Mouse (Mus musculus) large intestine, adult 2 months (tissue): ENCODE results near the gene St3gal5. TPM values are rescaled to one million over a fixed set of nuclear protein-coding genes. Genes with fewer than 3 reads are reported as not detected.
"Not testable (repeated sequence)": the region's sequence is repeated elsewhere in the genome, so short reads cannot be mapped to it uniquely, and the experiment has no call there.

Source experiments
- DNase-seq: peaks from one replicate; pipeline ENCODE4 v3.0.0-alpha.2; 2012; ENCODE audit warnings: low read depth, low spot score
- WGBS: fragments of 180-500 bp; shearing (Covaris S2); methylation state at CpG from one replicate; pipeline ENCODE4 v1.1.7; 2018; 5-methylcytosine and 5-hydroxymethylcytosine counted together
- polyA plus RNA-seq: library from polyadenylated mRNA; depleted of rRNA; stranded (reverse); fragments of >200 nt; gene quantifications from 2 replicates; pipeline ENCODE4 v1.2.3, GENCODE M21; 2012; rRNA removed

St3gal5 gene
- polyA plus RNA-seq: 2.6 and 3.2 TPM in 2 replicates

DNA sequence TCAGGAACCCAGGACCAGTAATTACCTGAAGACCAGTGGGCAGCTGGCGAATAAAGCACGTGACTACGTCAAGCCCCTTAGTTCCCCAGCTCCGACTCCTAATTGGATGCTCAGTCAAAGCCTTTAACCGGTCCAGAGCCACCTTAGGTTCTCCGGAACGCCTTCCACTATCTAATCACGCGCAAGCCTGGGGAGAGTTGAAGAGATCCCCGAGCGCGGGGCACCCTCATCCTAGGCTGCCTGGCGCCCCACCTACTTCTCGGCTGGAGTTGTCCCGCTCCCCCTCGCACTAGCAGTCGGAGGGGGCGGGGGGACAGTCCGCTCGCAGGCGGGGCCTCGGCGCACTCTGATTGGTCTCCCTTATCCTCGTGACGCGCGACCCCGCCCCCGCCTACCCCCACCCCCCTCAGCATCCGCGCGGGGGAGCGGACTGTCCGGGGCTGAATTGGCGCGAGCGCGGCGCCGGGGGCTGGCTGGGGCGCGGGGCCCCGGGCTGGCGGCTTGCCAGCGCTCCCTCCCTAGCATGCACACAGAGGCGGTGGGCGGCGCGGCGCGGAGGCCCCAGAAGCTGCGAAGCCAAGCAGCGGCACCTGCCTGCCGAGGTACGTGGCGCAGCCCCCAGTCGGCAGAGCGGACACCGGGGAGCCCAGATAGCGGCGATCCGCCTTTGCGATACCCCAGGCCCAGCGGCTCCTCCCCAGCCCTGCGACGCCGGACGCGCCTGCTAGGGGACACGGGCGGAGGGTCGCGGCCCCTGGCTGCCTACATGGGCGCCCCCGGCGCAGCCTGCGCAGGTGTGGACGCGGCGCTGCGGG is at the start of gene St3gal5:
St3gal5 (plus strand) TSS at position 412 of the 815 bp plus-strand sequence.
- 1% methylated on average over 70 of the region's 81 CpGs for WGBS
- DNase-seq: no peak

GRCm38 (mm10) chr6:72048643-72049042 is 48.7 kb upstream of the St3gal5 start:
- DNase-seq: no peak
- 96% methylated on average over 5 of the region's 5 CpGs for WGBS

- 71% methylated on average over 6 of the region's 6 CpGs for WGBS
- no peak for DNase-seq
Measured at GRCm38 (mm10) chr6:72049941-72050340, 47.5 kb upstream of the St3gal5 start.

GRCm38 (mm10) chr6:72050827-72051226 is 46.6 kb upstream of the St3gal5 start:
- 76% methylated on average over 7 of the region's 7 CpGs for WGBS
- DNase-seq: no peak

DNA sequence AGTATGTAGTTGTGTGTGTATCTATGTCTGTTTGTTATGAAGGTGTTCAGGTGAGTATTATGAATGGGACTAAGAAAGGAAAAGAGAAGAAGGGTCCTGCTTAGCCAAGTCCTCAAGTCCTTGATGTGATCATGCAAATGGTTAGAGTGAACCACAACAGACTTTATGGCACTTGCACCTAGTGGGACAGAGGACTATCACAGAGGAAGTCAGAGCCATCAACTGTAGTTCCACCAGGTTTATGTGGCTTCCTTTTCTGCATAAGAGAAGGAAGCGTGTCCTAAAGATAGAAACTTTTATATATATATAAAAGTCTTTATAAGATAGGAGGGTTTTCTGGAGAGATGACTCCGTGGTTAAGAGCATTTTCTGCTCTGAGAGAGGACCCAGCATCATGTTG is 46.1 kb upstream of the St3gal5 start:
- DNase-seq: no peak
- WGBS: 59% methylated on average over 2 of the region's 2 CpGs

DNA sequence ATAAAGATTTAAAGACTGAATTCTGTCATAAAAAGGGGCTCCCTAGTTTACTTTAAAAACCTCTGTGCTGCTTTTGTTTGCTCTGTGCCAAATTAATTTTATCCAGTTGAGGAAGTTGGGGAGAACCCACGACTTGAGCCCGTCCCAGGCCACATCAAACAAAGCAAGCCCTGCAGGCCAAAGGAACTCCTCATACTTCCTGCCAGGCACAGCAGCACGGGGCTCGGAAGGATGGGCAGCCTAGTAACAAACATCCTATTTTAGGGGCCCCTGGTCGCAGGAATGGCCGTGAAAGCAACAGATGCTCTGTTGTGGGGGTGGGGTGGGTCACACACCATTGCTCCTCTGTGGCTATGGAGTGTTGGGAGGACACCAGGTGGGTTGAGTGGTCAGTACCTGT is 45.6 kb upstream of the St3gal5 start:
- DNase-seq: no peak
- WGBS: 30% methylated on average over 6 of the region's 6 CpGs

DNA sequence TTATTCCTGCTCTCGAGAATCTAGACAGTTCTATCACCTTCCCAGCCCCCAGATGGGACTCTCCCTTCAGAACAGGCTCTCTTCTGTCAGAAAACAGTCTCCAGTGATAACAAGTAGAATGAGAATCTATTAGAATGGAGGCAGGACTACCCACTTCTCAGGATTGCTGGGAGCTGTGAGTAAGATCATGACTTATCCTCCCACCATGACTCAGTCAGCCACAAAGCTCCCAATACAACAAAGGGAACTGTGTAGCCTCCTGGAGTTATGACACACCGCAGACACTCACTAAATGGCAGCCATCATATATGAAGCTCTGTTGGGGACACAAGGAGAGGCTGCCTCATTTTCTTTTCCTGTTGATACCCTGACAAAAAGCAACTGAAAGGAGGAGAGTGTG is 40.8 kb upstream of the St3gal5 start:
- DNase-seq: no peak
- 78% methylated on average over 2 of the region's 2 CpGs for WGBS

DNA sequence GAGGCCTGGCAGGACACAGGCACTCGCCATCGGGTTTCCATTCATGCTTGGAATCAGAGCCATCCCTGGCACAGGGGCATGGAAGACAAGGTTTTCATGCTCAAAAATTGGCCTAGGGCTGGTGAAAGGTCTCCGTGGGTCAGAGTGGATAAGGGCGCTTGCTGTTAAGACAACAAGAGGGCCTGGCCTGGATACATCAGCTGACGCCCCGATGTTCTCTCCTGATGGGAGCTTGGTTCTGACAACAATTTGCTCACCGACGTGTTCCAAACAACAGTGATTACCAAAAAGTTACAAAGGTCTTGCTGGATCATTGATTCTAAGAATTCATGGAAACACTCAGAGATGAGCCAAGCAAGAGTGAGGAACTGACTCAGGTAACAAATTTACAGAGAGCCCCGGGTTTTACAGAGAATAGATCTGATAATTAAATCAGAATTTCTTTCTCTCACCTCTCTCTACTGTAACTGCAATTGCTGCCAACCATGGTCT is 38.9 kb upstream of the St3gal5 start:
- DNase-seq: no peak
- 91% methylated on average over 9 of the region's 9 CpGs for WGBS

DNA sequence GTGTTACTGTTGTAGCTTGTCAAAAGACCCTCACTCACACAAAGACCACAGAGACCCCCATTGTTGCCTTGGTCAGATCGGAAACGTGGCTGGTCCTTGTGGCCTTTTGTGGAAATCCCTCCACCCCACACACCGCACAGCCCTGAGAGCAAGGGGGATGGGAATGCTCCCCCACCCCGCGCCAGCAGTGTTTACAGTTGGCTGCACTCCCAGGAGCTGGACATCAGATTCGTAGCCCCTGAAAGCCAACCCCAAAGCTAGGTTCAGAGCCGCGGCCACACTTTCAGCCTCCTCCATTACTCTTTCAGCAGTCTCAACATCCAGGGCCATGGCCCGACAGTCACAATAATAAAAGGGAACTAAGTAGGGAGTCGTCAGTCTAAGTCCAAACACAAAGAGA is 36.7 kb upstream of the St3gal5 start:
- WGBS: 57% methylated on average over 10 of the region's 10 CpGs
- not testable (repeated sequence) for DNase-seq

GRCm38 (mm10) chr6:72063718-72064117 is 33.7 kb upstream of the St3gal5 start:
- no peak for DNase-seq
- 82% methylated on average over 6 of the region's 6 CpGs for WGBS

DNA sequence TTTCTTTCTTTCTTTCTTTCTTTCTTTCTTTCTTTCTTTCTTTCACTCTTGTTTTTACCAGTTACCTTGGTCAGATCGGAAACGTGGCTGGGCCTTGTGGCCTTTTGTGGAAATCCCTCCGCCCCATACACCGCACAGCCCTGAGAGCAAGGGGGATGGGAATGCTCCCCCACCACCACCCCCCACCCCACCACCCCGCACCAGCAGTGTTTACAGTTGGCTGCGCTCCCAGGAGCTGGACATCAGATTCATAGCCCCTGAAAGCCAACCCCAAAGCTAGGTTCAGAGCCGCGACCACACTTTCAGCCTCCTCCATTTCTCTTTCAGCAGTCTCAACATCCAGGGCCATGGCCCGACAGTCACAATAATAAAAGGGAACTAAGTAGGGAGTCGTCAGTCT is 31.4 kb upstream of the St3gal5 start:
- no peak for DNase-seq
- WGBS: 58% methylated on average over 10 of the region's 10 CpGs

GRCm38 (mm10) chr6:72068436-72068835 is 29.0 kb upstream of the St3gal5 start:
- WGBS: 88% methylated on average over 4 of the region's 4 CpGs
- no peak for DNase-seq

DNA sequence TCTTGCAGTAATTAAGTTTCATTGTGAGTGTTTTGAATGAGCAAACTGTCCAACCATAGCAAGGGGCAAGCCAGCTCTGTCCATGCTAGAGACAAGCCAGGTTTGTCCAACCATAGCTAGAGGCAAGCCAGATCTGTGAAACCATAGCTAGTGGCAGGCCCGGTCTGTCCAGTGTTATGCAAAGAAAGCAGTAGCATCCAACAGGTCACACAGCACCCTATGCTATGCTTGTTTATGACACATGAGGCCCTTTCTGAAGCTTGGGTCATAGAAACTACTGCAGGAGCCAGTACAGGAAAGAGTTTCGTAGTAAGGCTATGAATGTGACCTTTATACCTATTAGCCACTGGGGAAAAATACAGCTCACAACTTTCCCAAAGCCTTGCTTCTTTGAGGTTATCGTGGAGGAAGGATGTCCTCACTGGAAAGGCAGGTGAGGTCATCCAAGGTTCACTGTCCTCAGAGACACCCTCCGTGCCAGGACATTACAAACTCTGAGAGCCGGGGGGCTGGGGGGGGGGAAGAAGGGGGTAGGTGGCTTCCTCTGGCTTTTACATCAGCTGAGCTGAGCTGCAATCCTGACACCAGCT is 26.0 kb upstream of the St3gal5 start:
- DNase-seq: no peak
- 46% methylated on average over 5 of the region's 5 CpGs for WGBS

- WGBS: 92% methylated on average over 4 of the region's 4 CpGs
- DNase-seq: no peak
Measured at GRCm38 (mm10) chr6:72073781-72074180, 23.6 kb upstream of the St3gal5 start.

GRCm38 (mm10) chr6:72076512-72076911 is 20.9 kb upstream of the St3gal5 start:
- 55% methylated on average over 9 of the region's 9 CpGs for WGBS
- no peak for DNase-seq

- no peak for DNase-seq
Measured at GRCm38 (mm10) chr6:72078178-72078577, 19.2 kb upstream of the St3gal5 start.

GRCm38 (mm10) chr6:72081318-72082024 is 15.9 kb upstream of the St3gal5 start:
- 83% methylated on average over 13 of the region's 13 CpGs for WGBS
- DNase-seq: no peak

More at GRCm38 (mm10) chr6:72078178-72078577, 19.2 kb upstream of the St3gal5 start:
- WGBS: 56% methylated on average over 5 of the region's 5 CpGs

DNA sequence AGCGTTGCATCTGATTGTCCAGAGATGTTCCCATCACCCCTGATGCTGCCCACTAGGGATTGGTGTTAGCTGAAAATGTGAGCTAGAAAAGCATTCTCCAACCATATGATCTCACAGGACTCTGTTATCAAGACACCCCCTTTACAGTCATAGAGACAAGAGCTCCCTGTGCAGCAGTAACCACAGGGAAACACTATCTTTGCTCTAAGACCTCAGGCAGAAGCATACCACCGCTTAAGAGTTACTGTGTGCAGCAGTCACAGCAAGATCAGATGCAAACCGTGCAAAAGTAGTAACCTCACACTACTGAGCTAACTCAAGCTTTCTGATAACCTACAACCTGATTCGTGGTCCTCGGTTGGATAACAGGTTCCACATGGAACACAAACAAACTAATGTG is 10.0 kb upstream of the St3gal5 start:
- WGBS: 79% methylated on average over 5 of the region's 5 CpGs
- no peak for DNase-seq

GRCm38 (mm10) chr6:72089865-72090264 is 7.5 kb upstream of the St3gal5 start:
- WGBS: 75% methylated on average over 5 of the region's 5 CpGs
- DNase-seq: no peak

GRCm38 (mm10) chr6:72091007-72091406 is 6.4 kb upstream of the St3gal5 start:
- WGBS: 56% methylated on average over 6 of the region's 6 CpGs
- DNase-seq: no peak
